Mouse (Mus musculus): ENCODE measurements around the gene Plekhj1.
A peak's percentile ranks its signal among the peaks of the same experiment; 100 is the strongest.

The Plekhj1 gene

GRCm38 (mm10) chr10:80805925-80806324, 7.5 kb upstream of the Plekhj1 start:
- DNase-seq (ENCODE audit: low spot score) = peak; percentile 78

- no peak for DNase-seq (ENCODE audit: low spot score)
Measured at GRCm38 (mm10) chr10:80805322-80805721, 6.9 kb upstream of the Plekhj1 start.

- DNase-seq (ENCODE audit: low spot score) = no peak
Measured at GRCm38 (mm10) chr10:80804916-80805315, 6.5 kb upstream of the Plekhj1 start, which contains the start of gene Amh. Amh (plus strand) TSS chr10:80805243.

GRCm38 (mm10) chr10:80804340-80804739, 5.9 kb upstream of the Plekhj1 start:
- DNase-seq (ENCODE audit: low spot score) = no peak

- no peak for DNase-seq (ENCODE audit: low spot score)
Measured at GRCm38 (mm10) chr10:80802996-80803395, 4.6 kb upstream of the Plekhj1 start.

- no peak for DNase-seq (ENCODE audit: low spot score)
Measured at GRCm38 (mm10) chr10:80802204-80802912, 3.9 kb upstream of the Plekhj1 start.

- no peak for DNase-seq (ENCODE audit: low spot score)
Measured at GRCm38 (mm10) chr10:80799070-80799566, 692 bp upstream of the Plekhj1 start.

GRCm38 (mm10) chr10:80797186-80798149, 958 bp downstream of the Plekhj1 start:
- no peak for DNase-seq (ENCODE audit: low spot score)

GRCm38 (mm10) chr10:80796307-80796848, 2.0 kb downstream of the Plekhj1 start:
- DNase-seq (ENCODE audit: low spot score) = no peak

- no peak for DNase-seq (ENCODE audit: low spot score)
Measured at GRCm38 (mm10) chr10:80794750-80795149, 3.7 kb downstream of the Plekhj1 start.

- DNase-seq (ENCODE audit: low spot score) = no peak
Measured at GRCm38 (mm10) chr10:80793803-80794202, 4.6 kb downstream of the Plekhj1 start.

- DNase-seq (ENCODE audit: low spot score) = no peak
Measured at GRCm38 (mm10) chr10:80793033-80793784, 5.2 kb downstream of the Plekhj1 start.

GRCm38 (mm10) chr10:80792175-80793032, 6.0 kb downstream of the Plekhj1 start:
- no peak for DNase-seq (ENCODE audit: low spot score)

GRCm38 (mm10) chr10:80791476-80792174, 6.8 kb downstream of the Plekhj1 start:
- DNase-seq (ENCODE audit: low spot score) = no peak

GRCm38 (mm10) chr10:80790761-80791404, 7.5 kb downstream of the Plekhj1 start:
- DNase-seq (ENCODE audit: low spot score) = no peak

- DNase-seq (ENCODE audit: low spot score) = no peak
Measured at GRCm38 (mm10) chr10:80787517-80787916, 10.9 kb downstream of the Plekhj1 start.

GRCm38 (mm10) chr10:80785963-80786362, 12.5 kb downstream of the Plekhj1 start:
- no peak for DNase-seq (ENCODE audit: low spot score)

- no peak for DNase-seq (ENCODE audit: low spot score)
Measured at GRCm38 (mm10) chr10:80784871-80785270, 13.6 kb downstream of the Plekhj1 start.

GRCm38 (mm10) chr10:80784302-80784701, 14.1 kb downstream of the Plekhj1 start:
- DNase-seq (ENCODE audit: low spot score) = no peak

GRCm38 (mm10) chr10:80779565-80779964, 18.9 kb downstream of the Plekhj1 start:
- no peak for DNase-seq (ENCODE audit: low spot score)

Measured in urinary bladder, postnatal 14 days (tissue).